Mouse (Mus musculus) heart, embryonic 15.5 days (tissue): ENCODE results near the gene Fhl3. TPM values are rescaled to one million over a fixed set of nuclear protein-coding genes. Genes with fewer than 3 reads are reported as not detected.
"Not testable (repeated sequence)": the region's sequence is repeated elsewhere in the genome, so short reads cannot be mapped to it uniquely, and the experiment has no call there.

Experiments
- ATAC-seq: fragments of 200-750 bp; cut with Nextera tagmentation; replicated peaks from 2 replicates; pipeline ENCODE4 v1.8.0; 2017; ENCODE audit warnings: low read depth, moderate TSS enrichment; ENCODE audit not compliant: insufficient number of reproducible peaks, insufficient read depth, low FRiP score
- H3K27ac ChIP-seq: fragments of 300-500 bp; sonication (generic); 2 replicates; pipeline ENCODE4 v1.5.1; 2015; ENCODE audit warnings: mild to moderate bottlenecking, inconsistent platforms
- H3K27me3 ChIP-seq: fragments of 300-500 bp; sonication (generic); 2 replicates; pipeline ENCODE4 v1.6.1; 2015; ENCODE audit warnings: inconsistent platforms
- H3K36me3 ChIP-seq: fragments of 300-500 bp; sonication (generic); 2 replicates; pipeline ENCODE4 v1.6.1; 2015; ENCODE audit warnings: mild to moderate bottlenecking, inconsistent platforms
- H3K4me1 ChIP-seq: fragments of 300-500 bp; sonication (generic); replicated peaks from 2 replicates; pipeline ENCODE4 v1.6.1; 2015; ENCODE audit warnings: inconsistent platforms
- H3K4me2 ChIP-seq: fragments of 300-500 bp; sonication (generic); 2 replicates; pipeline ENCODE4 v1.6.1; 2015; ENCODE audit warnings: inconsistent platforms, mild to moderate bottlenecking, moderate library complexity
- H3K4me3 ChIP-seq: fragments of 300-500 bp; sonication (generic); 2 replicates; pipeline ENCODE4 v1.5.1; 2015; ENCODE audit warnings: mild to moderate bottlenecking, inconsistent platforms
- H3K9ac ChIP-seq: fragments of 300-500 bp; sonication (generic); 2 replicates; pipeline ENCODE4 v1.6.1; 2015; ENCODE audit warnings: mild to moderate bottlenecking, inconsistent platforms
- H3K9me3 ChIP-seq: fragments of 300-500 bp; sonication (generic); replicated peaks from 2 replicates; pipeline ENCODE4 v1.6.1; 2016; ENCODE audit warnings: inconsistent platforms
- WGBS: fragments of 180-500 bp; shearing (Covaris S2); methylation state at CpG from one replicate; pipeline ENCODE4 v1.1.7; 2015; ENCODE audit warnings: mixed read lengths; 5-methylcytosine and 5-hydroxymethylcytosine counted together
- polyA plus RNA-seq: library from polyadenylated mRNA; unstranded; fragments of >200 nt; fragmentation: Nextera tagmentation; extraction: Ambion mirVana; gene quantifications from 2 replicates; pipeline ENCODE4 v1.2.1, GENCODE M21; 2015

Gene Fhl3
- polyA plus RNA-seq, 1 experiment from 2014 or later = 6.2 TPM

GRCm38 (mm10) chr4:124710776-124711291 is 10.3 kb downstream of the Fhl3 start:
- Histone ChIP-seq H3K4me2 (0 out of 2 replicates have a peak overlapping the region, but pooled peaks have one; percentile 86), H3K9me3 (no peaks in the 10 kb centered on the region), H3K4me1 (peaks cover 37% of the 10 kb centered on the region), H3K27ac (peak overlapping the region; percentile 94; the same call in 1 of the 2 replicates), H3K9ac (no peak overlapping the region), H3K27me3 (no peaks in the 10 kb centered on the region), H3K36me3 (peaks cover 3% of the 10 kb centered on the region; the same call in 1 of the 2 replicates), H3K4me3 (no peak overlapping the region; the same call in 1 of the 2 replicates)
- 8% methylated on average over 5 of the region's 5 CpGs for WGBS
- ATAC-seq = no peak

GRCm38 (mm10) chr4:124712618-124713017 is 12.1 kb downstream of the Fhl3 start:
- Histone ChIP-seq H3K9me3 (no peaks in the 10 kb centered on the region), H3K9ac (no peak overlapping the region), H3K4me2 (no peak overlapping the region), H3K27ac (no peak overlapping the region), H3K4me1 (peaks cover 43% of the 10 kb centered on the region), H3K4me3 (no peak overlapping the region), H3K36me3 (peaks cover 13% of the 10 kb centered on the region), H3K27me3 (no peaks in the 10 kb centered on the region)
- no peak for ATAC-seq
- WGBS = 86% methylated on average over 6 of the region's 6 CpGs

- not testable (repeated sequence) for H3K9me3 ChIP-seq, H3K27me3 ChIP-seq, H3K9ac ChIP-seq, ATAC-seq, H3K4me3 ChIP-seq, H3K27ac ChIP-seq, H3K4me2 ChIP-seq
- peaks cover 33% of the 10 kb centered on the region for H3K4me1 ChIP-seq
- 73% methylated on average over 5 of the region's 5 CpGs for WGBS
- H3K36me3 ChIP-seq = peaks cover 25% of the 10 kb centered on the region
Observed at GRCm38 (mm10) chr4:124713850-124714249, 13.3 kb downstream of the Fhl3 start.

- peak within 1 kb of the TSS; percentile 91 for H3K9ac ChIP-seq
- peak within 1 kb of the TSS; percentile 66 for H3K27ac ChIP-seq
- no peaks in the 10 kb centered on the region for H3K27me3 ChIP-seq
- peak within 1 kb of the TSS; percentile 84 for H3K4me3 ChIP-seq
- no peaks in the 10 kb centered on the region for H3K9me3 ChIP-seq
- H3K4me1 ChIP-seq = peaks cover 24% of the 10 kb centered on the region
- peak; percentile 85 for ATAC-seq
- peak within 1 kb of the TSS; percentile 91 for H3K4me2 ChIP-seq
- under 1% methylated on average over 57 of the region's 57 CpGs for WGBS
- H3K36me3 ChIP-seq = peaks cover 34% of the 10 kb centered on the region
Observed at GRCm38 (mm10) chr4:124714545-124715481, 14.3 kb downstream of the Fhl3 start, which contains the start of gene Sf3a3. Sf3a3 (plus strand) TSS chr4:124714776.

DNA sequence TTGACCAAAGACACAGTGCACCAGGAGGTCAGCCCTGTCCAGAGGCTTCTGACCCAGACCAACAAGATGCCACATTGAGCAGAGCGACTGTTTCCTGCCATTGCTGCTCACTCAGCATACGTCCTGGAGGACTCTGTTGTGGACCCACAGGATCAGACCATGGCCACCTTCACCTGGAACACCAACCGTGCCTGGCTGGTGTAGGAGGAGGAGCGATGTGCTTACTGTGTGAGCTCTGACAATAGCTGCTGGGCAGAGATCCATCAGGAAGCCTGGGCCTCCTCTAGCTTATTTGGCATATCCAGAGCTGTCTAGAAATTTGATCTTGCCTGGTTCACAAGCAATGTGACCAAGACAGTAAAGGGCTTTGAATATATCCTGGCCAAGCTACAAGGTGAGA is 18.6 kb downstream of the Fhl3 start:
- Histone ChIP-seq H3K36me3 (peaks cover 74% of the 10 kb centered on the region), H3K9me3 (no peaks in the 10 kb centered on the region), H3K4me2 (no peak overlapping the region), H3K9ac (no peak overlapping the region), H3K27ac (no peak overlapping the region), H3K4me1 (peaks cover 17% of the 10 kb centered on the region), H3K4me3 (no peak overlapping the region), H3K27me3 (no peaks in the 10 kb centered on the region)
- no peak for ATAC-seq
- 95% methylated on average over 4 of the region's 4 CpGs for WGBS

GRCm38 (mm10) chr4:124726121-124726520 is 25.6 kb downstream of the Fhl3 start:
- no peak for ATAC-seq
- 93% methylated on average over 6 of the region's 6 CpGs for WGBS
- no peak overlapping the region for H3K4me3 ChIP-seq
- H3K36me3 ChIP-seq = peaks cover 95% of the 10 kb centered on the region
- H3K4me2 ChIP-seq = no peak overlapping the region
- H3K9ac ChIP-seq = no peak overlapping the region
- no peaks in the 10 kb centered on the region for H3K9me3 ChIP-seq
- H3K27ac ChIP-seq = no peak overlapping the region
- no peaks in the 10 kb centered on the region for H3K27me3 ChIP-seq
- no peaks in the 10 kb centered on the region for H3K4me1 ChIP-seq

DNA sequence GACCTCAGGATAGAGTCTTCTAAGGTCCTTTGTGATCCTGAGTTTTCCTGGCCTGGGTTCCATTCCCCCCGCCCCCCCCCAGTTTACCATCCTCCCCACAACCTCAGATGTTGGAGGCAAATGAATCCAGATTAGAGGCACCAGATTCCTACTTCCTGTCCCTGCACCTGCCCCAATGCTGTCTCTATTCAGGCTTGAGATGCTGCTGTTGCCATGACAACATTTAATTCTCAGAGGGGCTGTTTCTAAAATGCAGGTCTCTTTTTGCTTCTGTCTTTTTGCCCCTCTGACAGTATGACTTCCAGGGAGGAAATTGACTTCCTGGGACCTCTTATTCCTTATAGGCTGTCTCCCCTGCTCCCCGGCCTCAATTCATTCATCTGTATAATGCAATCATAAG is 36.5 kb downstream of the Fhl3 start:
- no peak overlapping the region for H3K9ac ChIP-seq
- 60% methylated on average over 2 of the region's 2 CpGs for WGBS
- H3K4me2 ChIP-seq = no peak overlapping the region
- peaks cover 4% of the 10 kb centered on the region for H3K4me1 ChIP-seq
- H3K27ac ChIP-seq = no peak overlapping the region
- no peak for ATAC-seq
- H3K27me3 ChIP-seq = no peaks in the 10 kb centered on the region
- no peak overlapping the region for H3K4me3 ChIP-seq
- H3K9me3 ChIP-seq = no peaks in the 10 kb centered on the region
- H3K36me3 ChIP-seq = peaks cover 16% of the 10 kb centered on the region

DNA sequence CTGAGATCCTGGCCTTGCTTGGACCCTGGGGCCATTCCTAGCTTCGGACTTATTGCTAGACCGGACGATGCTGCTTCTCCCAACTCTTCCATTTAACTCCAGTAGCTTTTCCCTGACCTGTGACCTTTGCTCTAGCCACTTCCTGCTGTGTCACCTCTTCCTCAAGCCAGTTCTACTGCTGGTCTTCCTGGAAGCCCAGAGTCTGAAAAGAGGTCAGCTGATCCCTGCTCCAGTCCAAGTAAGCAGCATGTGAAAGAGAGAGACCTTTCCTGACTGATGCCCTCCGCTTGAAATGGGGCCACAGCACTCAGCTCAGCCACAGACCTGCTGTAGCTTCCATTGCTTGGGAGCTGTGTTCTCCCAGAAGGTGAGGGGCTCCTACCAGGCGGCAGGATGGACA is 37.0 kb downstream of the Fhl3 start:
- peaks cover 9% of the 10 kb centered on the region for H3K4me1 ChIP-seq
- no peaks in the 10 kb centered on the region for H3K9me3 ChIP-seq
- H3K27me3 ChIP-seq = no peaks in the 10 kb centered on the region
- WGBS = 67% methylated on average over 5 of the region's 5 CpGs
- H3K36me3 ChIP-seq = peaks cover 13% of the 10 kb centered on the region
- H3K4me2 ChIP-seq = no peak overlapping the region
- no peak overlapping the region for H3K9ac ChIP-seq
- ATAC-seq = no peak
- no peak overlapping the region for H3K27ac ChIP-seq
- H3K4me3 ChIP-seq = no peak overlapping the region

DNA sequence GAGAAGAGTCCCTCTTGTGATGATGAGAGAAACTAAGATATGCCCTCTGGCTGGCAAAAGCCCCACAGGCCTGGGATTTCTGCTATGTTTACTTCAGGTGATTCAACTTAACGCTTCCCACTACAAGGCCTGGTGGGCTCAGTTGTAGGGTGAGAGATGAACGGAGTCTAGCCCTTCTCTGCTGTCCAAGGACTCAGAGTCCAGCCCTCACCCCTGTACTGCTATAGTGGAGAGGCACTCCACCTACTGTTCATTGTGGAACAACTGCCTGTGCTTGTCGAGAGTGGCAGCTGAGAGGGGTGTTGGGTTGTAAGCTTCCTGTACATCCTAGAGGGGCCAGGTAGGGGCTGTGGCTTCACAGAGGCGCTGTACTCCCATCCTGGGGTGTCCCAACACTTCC is 37.5 kb downstream of the Fhl3 start:
- 42% methylated on average over 4 of the region's 4 CpGs for WGBS
- Histone ChIP-seq H3K4me3 (no peak overlapping the region), H3K9me3 (no peaks in the 10 kb centered on the region), H3K9ac (no peak overlapping the region), H3K36me3 (peaks cover 8% of the 10 kb centered on the region), H3K27ac (no peak overlapping the region), H3K4me2 (no peak overlapping the region), H3K27me3 (no peaks in the 10 kb centered on the region), H3K4me1 (peaks cover 9% of the 10 kb centered on the region)
- ATAC-seq = no peak

DNA sequence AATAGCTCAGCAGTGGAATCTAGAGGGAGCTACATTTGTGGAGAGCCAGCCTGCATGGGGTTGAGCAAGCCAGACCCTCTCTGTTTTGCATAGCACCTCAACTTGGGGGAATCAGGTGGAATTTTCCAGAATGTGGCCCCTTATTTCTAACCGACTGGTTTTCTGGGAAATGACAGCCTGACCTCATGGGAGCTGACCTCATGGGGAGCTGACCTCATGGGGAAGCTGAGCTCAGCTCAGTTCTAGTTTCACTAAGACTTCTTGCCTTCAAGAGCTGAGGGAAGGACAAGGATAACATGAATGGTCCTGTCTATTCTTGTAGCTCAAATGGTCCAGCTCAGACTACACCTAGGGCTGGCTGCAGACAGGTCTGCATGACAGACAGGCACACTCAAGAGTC is 38.3 kb downstream of the Fhl3 start:
- Histone ChIP-seq H3K27ac (no peak overlapping the region), H3K4me3 (no peak overlapping the region), H3K36me3 (peaks cover under 1% of the 10 kb centered on the region; the same call in 1 of the 2 replicates), H3K9ac (no peak overlapping the region), H3K27me3 (no peaks in the 10 kb centered on the region), H3K9me3 (no peaks in the 10 kb centered on the region), H3K4me1 (peaks cover 9% of the 10 kb centered on the region), H3K4me2 (no peak overlapping the region)
- no peak for ATAC-seq
- WGBS = 64% methylated on average over 1 of the region's 1 CpGs

GRCm38 (mm10) chr4:124741376-124742343 is 41.2 kb downstream of the Fhl3 start, which contains the start of gene Inpp5b:
Inpp5b (plus strand) TSS chr4:124741850.
- Histone ChIP-seq H3K9me3 (no peaks in the 10 kb centered on the region), H3K4me2 (peak within 1 kb of the TSS; percentile 83), H3K4me3 (peak within 1 kb of the TSS; percentile 70), H3K27me3 (no peaks in the 10 kb centered on the region), H3K9ac (peak within 1 kb of the TSS; percentile 69), H3K27ac (peak within 1 kb of the TSS; percentile 30; the same call in 1 of the 2 replicates), H3K36me3 (no peaks in the 10 kb centered on the region), H3K4me1 (peaks cover 9% of the 10 kb centered on the region)
- 14% methylated on average over 25 of the region's 25 CpGs for WGBS
- peak; percentile 78 for ATAC-seq
